Mouse (Mus musculus) lung, postnatal 0 days (tissue): Measurements from ENCODE around the gene Pgk1.

ENCODE experiments used
- CTCF ChIP-seq: IDR thresholded peaks from 2 replicates; pipeline ENCODE4 v1.5.1; 2016; ENCODE audit warnings: antibody characterized with exemption, mild to moderate bottlenecking
- EP300 ChIP-seq: IDR thresholded peaks from 2 replicates; pipeline ENCODE4 v1.6.1; 2016; ENCODE audit warnings: antibody characterized with exemption, mild to moderate bottlenecking, control low read depth

DNA sequence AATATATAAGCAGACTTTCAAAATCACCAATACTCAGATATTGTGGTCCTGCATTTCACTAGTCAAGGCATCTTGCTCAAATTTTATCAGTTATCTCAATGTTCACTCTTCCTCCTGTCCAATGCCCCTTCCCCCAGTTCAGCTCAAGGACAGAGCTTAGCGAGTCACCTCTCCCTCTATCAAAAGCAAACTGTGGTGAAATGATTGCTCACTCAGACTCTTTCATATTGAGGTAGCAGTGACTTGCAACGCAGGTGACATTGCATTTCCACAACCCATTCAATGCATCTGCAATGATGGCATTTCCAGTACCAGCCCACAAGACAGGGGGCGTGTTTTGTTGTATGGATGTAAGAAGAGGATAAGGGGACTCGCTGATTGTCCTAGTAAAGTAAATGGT lies 31.0 kb upstream of the Pgk1 start:
- TF ChIP-seq CTCF, result no peak
- no peak for TF ChIP-seq EP300
